Mouse (Mus musculus): ENCODE measurements around the gene Xbp1.

GRCm38 (mm10) chr11:5499961-5500644, 20.4 kb upstream of the Xbp1 start:
- no peak for TF ChIP-seq CTCF (IDR thresholded peaks at IDR 0.05)
- no peak for TF ChIP-seq EP300 (IDR thresholded peaks at IDR 0.05; ENCODE audit: insufficient read depth, low read depth, low read length)
- no peak for TF ChIP-seq POLR2A (IDR thresholded peaks at IDR 0.05; ENCODE audit: insufficient read depth, low read depth, low read length)

Measured in heart, adult 2 months (tissue).